Mouse (Mus musculus): ENCODE data around the gene Kirrel3. TPM values are rescaled to one million over a fixed set of nuclear protein-coding genes. Genes with fewer than 3 reads are reported as not detected.

The Kirrel3 gene
- total and polyA plus RNA-seq, 2 experiments from 2014 or later = 0.29 to 0.42 TPM

DNA sequence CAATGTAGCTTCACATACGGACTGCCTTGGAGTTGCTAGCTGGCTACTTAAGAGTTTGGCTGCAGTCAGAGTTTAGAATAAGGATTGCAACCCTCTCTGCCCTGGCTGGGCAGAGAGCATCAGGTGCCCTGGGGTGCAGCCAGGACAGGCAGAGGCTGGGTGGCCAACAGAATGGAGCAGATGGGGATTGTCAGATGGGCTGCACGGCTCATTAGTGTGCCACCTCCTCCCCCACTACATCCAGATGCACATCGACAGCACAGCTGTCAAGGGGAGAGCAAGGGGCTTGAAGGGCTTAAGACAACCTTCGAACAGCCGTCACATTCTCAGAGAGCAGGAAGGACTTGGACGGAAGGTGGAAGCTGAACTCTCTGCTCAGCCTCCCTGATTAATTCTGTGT, 177.7 kb downstream of the Kirrel3 start:
- DNase-seq (ENCODE audit: low spot score) (no peak), ATAC-seq (ENCODE audit: insufficient read depth, low read depth) (no peak)
- Histone ChIP-seq H3K27me3 (ENCODE audit: control insufficient read depth, insufficient read depth, low read length) (no peaks in the 10 kb centered on the region), H3K9ac (replicated peaks; ENCODE audit: low read depth, low read length) (no peak overlapping the region), H3K4me2 (ENCODE audit: low read depth, low read length) (no peak overlapping the region), H3K36me3 (replicated peaks; ENCODE audit: control insufficient read depth, insufficient read depth, low read length) (no peaks in the 10 kb centered on the region), H3K4me1 (ENCODE audit: control insufficient read depth, insufficient read depth) (no peaks in the 10 kb centered on the region), H3K27ac (ENCODE audit: low read depth) (no peak overlapping the region), H3K4me3 (ENCODE audit: low read depth, low read length) (no peak overlapping the region), H3K9me3 (replicated peaks; ENCODE audit: control insufficient read depth, low read length) (no peaks in the 10 kb centered on the region)
- TF ChIP-seq EP300 (IDR thresholded peaks at IDR 0.05; ENCODE audit: low read depth) = no peak
- no peak for TF ChIP-seq CTCF (IDR thresholded peaks at IDR 0.05; ENCODE audit: low read depth)
- 54% methylated on average over 6 of the region's 6 CpGs for WGBS

DNA sequence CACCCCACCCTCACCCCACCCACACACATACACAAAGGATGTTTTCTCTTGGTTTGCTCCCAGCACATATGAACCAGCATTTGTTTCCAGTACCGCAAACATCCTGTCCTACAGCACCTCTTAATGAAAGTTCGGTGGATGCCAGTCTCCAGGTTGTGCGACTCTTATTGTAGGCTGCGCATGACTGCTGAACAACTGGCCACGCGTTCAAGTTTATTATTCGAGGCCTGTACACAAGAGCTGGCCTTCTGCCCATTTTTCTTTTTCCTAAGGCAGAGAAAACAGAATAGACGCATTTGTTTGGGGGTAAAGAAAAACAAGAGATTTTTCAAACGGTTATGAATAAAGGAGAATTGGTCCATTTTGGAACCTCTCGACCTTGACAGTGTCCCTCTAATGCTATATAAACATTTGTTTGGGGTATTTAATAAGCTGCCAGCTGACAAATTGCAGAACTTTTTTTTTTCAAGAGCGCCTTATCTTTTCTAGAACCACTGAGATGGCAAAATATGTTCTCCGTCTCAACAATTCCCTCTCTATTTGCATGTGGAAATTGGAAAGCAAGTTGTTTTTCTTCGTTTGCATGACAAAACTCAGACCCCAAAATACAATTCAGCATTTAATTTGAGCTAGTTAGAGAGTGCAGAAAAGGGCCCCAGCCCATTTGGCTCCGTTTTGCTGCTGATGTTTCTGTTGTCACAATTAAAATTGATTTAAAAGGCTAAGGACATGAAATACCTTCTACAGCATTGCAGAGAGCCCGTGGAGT, 179.9 kb downstream of the Kirrel3 start:
- H3K4me1 ChIP-seq (ENCODE audit: control insufficient read depth, insufficient read depth) = no peaks in the 10 kb centered on the region
- no peak for ATAC-seq (ENCODE audit: insufficient read depth, low read depth)
- H3K4me3 ChIP-seq (ENCODE audit: low read depth, low read length) = no peak overlapping the region
- no peak overlapping the region for H3K27ac ChIP-seq (ENCODE audit: low read depth)
- H3K27me3 ChIP-seq (ENCODE audit: control insufficient read depth, insufficient read depth, low read length) = no peaks in the 10 kb centered on the region
- H3K9me3 ChIP-seq (replicated peaks; ENCODE audit: control insufficient read depth, low read length) = no peaks in the 10 kb centered on the region
- H3K36me3 ChIP-seq (replicated peaks; ENCODE audit: control insufficient read depth, insufficient read depth, low read length) = no peaks in the 10 kb centered on the region
- H3K4me2 ChIP-seq (ENCODE audit: low read depth, low read length) = no peak overlapping the region
- no peak overlapping the region for H3K9ac ChIP-seq (replicated peaks; ENCODE audit: low read depth, low read length)
- WGBS = 71% methylated on average over 15 of the region's 15 CpGs
- no peak for DNase-seq (ENCODE audit: low spot score)
- TF ChIP-seq EP300 (IDR thresholded peaks at IDR 0.05; ENCODE audit: low read depth) = no peak
- no peak for TF ChIP-seq CTCF (IDR thresholded peaks at IDR 0.05; ENCODE audit: low read depth)

DNA sequence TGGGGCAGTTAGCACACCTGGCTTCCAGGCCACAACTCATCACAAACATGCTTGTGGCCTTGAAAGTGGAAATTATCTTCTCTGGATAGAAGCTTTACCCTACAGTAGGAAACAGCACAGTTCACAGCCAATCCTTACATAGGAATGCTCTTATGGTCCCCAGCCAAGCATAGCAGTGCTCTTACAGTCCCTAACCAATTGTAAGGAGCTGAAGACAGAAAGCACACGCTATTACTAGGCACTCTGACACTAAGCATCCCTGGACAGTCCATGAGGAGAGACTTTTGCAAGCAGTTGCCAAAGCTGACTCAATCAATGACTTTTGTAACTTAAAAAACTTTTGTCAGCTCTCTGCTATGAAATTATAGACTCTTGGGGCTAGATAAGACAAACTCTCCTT, 181.5 kb downstream of the Kirrel3 start:
- no peaks in the 10 kb centered on the region for H3K36me3 ChIP-seq (replicated peaks; ENCODE audit: control insufficient read depth, insufficient read depth, low read length)
- DNase-seq (ENCODE audit: low spot score) (no peak), ATAC-seq (ENCODE audit: insufficient read depth, low read depth) (no peak)
- TF ChIP-seq EP300 (IDR thresholded peaks at IDR 0.05; ENCODE audit: low read depth) (no peak), CTCF (IDR thresholded peaks at IDR 0.05; ENCODE audit: low read depth) (no peak)
- WGBS = 40% methylated on average over 1 of the region's 1 CpGs
- H3K27ac ChIP-seq (ENCODE audit: low read depth) = no peak overlapping the region
- no peak overlapping the region for H3K4me2 ChIP-seq (ENCODE audit: low read depth, low read length)
- no peak overlapping the region for H3K9ac ChIP-seq (replicated peaks; ENCODE audit: low read depth, low read length)
- H3K9me3 ChIP-seq (replicated peaks; ENCODE audit: control insufficient read depth, low read length) = no peaks in the 10 kb centered on the region
- H3K4me1 ChIP-seq (ENCODE audit: control insufficient read depth, insufficient read depth) = no peaks in the 10 kb centered on the region
- H3K4me3 ChIP-seq (ENCODE audit: low read depth, low read length) = no peak overlapping the region
- H3K27me3 ChIP-seq (ENCODE audit: control insufficient read depth, insufficient read depth, low read length) = no peaks in the 10 kb centered on the region

DNA sequence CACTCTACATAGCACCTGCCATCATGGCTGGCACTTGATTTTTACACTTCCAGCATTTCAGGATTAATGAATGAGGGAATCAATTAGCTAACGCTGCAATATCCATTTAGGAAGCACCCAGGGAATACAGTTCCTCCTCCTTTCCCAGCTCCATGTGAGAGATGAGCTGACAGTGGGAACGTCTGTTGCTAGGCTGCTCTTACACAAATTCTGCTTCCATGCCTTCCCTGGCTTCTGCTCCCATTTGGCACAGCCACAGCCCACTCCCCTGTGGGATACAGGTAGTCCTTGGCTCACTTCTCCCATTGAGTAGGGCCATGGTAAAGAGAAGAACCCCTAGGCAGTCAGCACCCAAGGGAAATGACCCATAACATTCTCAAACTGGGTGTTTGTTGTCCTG, 185.2 kb downstream of the Kirrel3 start:
- Histone ChIP-seq H3K9me3 (replicated peaks; ENCODE audit: control insufficient read depth, low read length) (no peaks in the 10 kb centered on the region), H3K36me3 (replicated peaks; ENCODE audit: control insufficient read depth, insufficient read depth, low read length) (no peaks in the 10 kb centered on the region), H3K27ac (ENCODE audit: low read depth) (no peak overlapping the region), H3K27me3 (ENCODE audit: control insufficient read depth, insufficient read depth, low read length) (no peaks in the 10 kb centered on the region), H3K4me1 (ENCODE audit: control insufficient read depth, insufficient read depth) (no peaks in the 10 kb centered on the region), H3K4me2 (ENCODE audit: low read depth, low read length) (no peak overlapping the region), H3K4me3 (ENCODE audit: low read depth, low read length) (no peak overlapping the region), H3K9ac (replicated peaks; ENCODE audit: low read depth, low read length) (no peak overlapping the region)
- WGBS = 77% methylated on average over 2 of the region's 2 CpGs
- no peak for TF ChIP-seq CTCF (IDR thresholded peaks at IDR 0.05; ENCODE audit: low read depth)
- no peak for TF ChIP-seq EP300 (IDR thresholded peaks at IDR 0.05; ENCODE audit: low read depth)
- ATAC-seq (ENCODE audit: insufficient read depth, low read depth) = no peak
- DNase-seq (ENCODE audit: low spot score) = no peak

DNA sequence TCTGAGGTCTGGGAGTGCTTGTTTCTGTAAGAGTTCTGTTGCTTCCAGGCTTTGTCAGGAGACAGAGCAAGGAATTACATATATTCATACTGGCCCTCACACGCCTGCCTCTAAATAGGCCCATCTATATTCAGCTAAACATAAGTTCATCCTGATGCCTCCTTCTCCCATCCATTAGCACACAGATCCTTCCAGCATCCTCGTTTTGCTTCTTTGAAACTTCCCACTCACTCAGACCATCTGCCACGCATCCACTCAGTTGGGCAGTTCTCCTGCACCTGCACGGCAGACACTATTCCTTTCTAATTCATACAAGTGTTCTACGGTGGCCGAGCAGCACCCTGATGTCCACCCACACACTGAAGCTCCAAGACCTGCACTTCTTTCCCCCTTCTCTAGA, 201.1 kb downstream of the Kirrel3 start:
- H3K4me2 ChIP-seq (ENCODE audit: low read depth, low read length) = no peak overlapping the region
- WGBS = 83% methylated on average over 6 of the region's 6 CpGs
- no peaks in the 10 kb centered on the region for H3K4me1 ChIP-seq (ENCODE audit: control insufficient read depth, insufficient read depth)
- ATAC-seq (ENCODE audit: insufficient read depth, low read depth) = no peak
- TF ChIP-seq CTCF (IDR thresholded peaks at IDR 0.05; ENCODE audit: low read depth) (no peak), EP300 (IDR thresholded peaks at IDR 0.05; ENCODE audit: low read depth) (no peak)
- H3K9ac ChIP-seq (replicated peaks; ENCODE audit: low read depth, low read length) = no peak overlapping the region
- DNase-seq (ENCODE audit: low spot score) = no peak
- no peaks in the 10 kb centered on the region for H3K36me3 ChIP-seq (replicated peaks; ENCODE audit: control insufficient read depth, insufficient read depth, low read length)
- no peak overlapping the region for H3K4me3 ChIP-seq (ENCODE audit: low read depth, low read length)
- no peaks in the 10 kb centered on the region for H3K9me3 ChIP-seq (replicated peaks; ENCODE audit: control insufficient read depth, low read length)
- H3K27me3 ChIP-seq (ENCODE audit: control insufficient read depth, insufficient read depth, low read length) = no peaks in the 10 kb centered on the region
- no peak overlapping the region for H3K27ac ChIP-seq (ENCODE audit: low read depth)

DNA sequence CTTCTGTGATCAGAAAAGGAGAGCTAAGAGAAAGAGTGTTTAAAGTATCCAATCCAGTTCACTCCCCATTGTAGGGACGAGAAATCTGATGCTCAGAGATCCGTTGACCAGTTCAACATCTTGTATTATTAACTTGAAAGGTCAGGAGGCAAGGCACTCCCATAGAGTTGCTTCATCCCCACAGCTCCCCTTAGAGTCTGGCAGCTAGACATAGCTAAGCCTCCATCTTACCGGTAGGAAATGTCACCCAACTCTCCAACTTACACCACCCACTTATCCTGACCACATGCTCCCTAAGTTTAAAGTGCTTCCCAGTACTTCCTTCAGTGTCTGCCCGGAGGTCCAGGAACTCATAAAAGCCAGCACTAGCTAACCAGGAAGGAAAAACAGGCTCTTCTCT, 202.7 kb downstream of the Kirrel3 start:
- no peak for TF ChIP-seq CTCF (IDR thresholded peaks at IDR 0.05; ENCODE audit: low read depth)
- no peak for TF ChIP-seq EP300 (IDR thresholded peaks at IDR 0.05; ENCODE audit: low read depth)
- H3K4me2 ChIP-seq (ENCODE audit: low read depth, low read length) = no peak overlapping the region
- no peaks in the 10 kb centered on the region for H3K27me3 ChIP-seq (ENCODE audit: control insufficient read depth, insufficient read depth, low read length)
- H3K36me3 ChIP-seq (replicated peaks; ENCODE audit: control insufficient read depth, insufficient read depth, low read length) = no peaks in the 10 kb centered on the region
- H3K9ac ChIP-seq (replicated peaks; ENCODE audit: low read depth, low read length) = no peak overlapping the region
- H3K4me3 ChIP-seq (ENCODE audit: low read depth, low read length) = no peak overlapping the region
- no peaks in the 10 kb centered on the region for H3K4me1 ChIP-seq (ENCODE audit: control insufficient read depth, insufficient read depth)
- H3K27ac ChIP-seq (ENCODE audit: low read depth) = no peak overlapping the region
- WGBS = 47% methylated on average over 4 of the region's 4 CpGs
- H3K9me3 ChIP-seq (replicated peaks; ENCODE audit: control insufficient read depth, low read length) = no peaks in the 10 kb centered on the region
- DNase-seq (ENCODE audit: low spot score) (no peak), ATAC-seq (ENCODE audit: insufficient read depth, low read depth) (no peak)
